Mouse (Mus musculus): ENCODE measurements around the gene Ctnna2.

Gene Ctnna2

DNA sequence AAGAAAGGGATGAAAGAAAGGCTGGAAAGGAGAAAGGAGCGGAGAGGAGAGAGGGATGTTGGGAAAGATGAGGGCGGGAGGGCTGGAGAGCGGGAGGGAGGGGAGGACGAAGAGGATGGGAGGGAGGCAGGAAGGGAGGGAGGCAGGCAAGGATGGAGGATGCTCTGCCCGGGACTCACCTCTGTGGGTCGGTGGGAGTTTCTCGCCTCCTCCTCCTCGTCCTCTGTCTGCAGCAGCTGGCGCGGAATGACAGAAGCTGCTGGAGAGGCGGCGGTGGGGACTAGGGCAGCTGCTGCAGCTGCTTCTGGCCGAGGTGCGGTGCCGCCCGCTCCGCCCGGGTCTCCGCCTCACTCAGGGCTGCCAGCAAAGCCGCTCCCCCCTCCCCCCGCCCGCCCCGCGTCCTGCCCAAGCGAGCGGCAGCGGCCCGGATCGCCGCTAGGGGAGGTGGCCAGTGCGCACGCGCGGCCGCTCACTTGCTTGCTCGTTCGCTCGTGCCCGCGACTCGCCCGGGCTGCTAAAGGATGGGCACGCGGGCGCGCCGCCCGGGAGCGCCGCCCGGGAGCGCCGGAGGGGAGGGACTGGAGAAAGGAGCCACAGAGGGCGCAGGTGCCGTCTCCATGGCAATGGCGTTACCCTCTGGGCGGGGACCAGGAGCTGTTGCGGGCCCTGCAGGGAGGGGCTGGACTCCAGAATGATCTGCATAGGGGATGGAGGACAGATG lies at the start of gene Ctnna2:
TSS of gene Ctnna2 (minus strand) at position 459 of the 721 bp plus-strand sequence.
- in situ Hi-C loops (cut with MboI; ENCODE audit: unreplicated experiment in 2 of 2) = no loop called here

DNA sequence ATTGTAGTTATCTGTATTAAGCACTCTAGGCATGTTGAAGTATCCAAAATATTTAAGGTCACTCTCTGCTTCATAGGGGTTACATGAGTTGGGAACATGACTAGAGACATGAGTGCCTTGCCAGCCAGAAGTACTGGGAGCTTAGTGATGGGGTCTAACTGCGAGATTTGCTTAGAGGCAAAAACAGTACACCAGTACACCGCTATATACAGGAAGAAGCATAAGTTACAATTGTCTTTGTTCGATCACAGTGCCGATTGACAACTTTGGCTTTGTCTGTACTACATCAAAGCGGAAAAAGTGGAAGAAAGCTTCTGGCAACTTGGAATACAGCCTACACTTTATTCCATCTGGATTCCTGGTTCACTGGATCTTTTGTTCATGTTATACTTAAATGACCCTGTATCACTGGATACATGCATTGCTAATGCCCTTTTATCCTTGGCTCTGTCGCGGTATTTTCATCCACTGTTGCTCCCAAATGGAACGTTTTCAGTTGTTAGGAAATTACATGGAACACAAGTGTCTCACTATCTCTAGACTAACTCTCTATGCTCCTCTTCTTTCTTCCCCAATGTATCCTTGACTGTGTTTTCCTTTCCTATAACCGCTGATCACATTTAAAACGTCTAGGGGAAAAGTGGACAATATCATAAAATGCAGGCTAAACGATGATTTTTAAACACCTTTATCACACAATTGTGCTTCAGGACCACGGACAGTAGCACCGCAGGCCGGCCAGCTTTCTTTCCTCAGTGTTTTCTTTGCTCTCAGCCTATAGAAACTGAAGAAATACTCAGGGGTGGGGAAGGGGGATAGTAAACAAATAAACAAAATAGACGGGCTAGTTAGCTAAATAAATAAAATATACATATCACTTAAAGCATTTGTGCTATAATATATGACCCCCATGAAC lies 896 bp upstream of the Ctnna2 start:
- in situ Hi-C loops (cut with MboI; ENCODE audit: unreplicated experiment in 2 of 2) = no loop called here

DNA sequence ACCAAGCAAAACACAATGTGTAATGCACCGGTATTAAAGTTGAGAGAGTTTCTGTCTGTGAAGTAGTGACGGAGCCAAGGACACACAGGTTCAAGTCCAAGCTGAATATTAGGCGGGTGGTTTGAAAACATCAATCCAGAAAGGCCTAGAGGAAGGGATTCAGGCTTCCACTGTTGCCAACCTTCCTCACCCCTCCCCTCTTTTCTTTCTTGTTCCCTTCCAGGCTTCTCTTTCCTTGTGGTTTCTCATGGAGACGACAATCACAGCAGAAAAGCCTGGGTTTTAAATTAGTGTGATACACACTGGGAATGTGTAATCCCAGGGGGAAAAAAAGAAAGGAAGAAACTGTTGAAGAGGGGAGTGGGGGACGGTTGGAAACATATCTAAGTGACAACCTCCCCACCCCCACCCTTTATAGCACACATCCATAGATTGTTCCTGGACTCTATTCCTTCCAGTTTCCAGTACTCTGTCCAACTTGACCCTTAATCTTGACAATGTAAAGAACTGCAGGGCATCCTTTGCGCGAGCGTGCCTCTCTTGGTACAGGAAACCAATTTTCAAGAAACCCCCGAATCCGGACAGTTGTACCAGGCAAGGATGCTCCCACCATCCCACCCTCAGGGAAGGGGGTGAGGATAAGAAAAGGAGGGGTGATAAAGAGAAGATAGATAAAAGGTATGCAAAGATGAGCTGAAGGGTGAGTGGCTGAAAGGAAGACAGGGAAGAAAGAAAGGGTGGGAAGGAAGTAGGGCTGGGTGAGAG lies 841 bp downstream of the Ctnna2 start:
- in situ Hi-C loops (cut with MboI; ENCODE audit: unreplicated experiment in 2 of 2) = no loop called here

DNA sequence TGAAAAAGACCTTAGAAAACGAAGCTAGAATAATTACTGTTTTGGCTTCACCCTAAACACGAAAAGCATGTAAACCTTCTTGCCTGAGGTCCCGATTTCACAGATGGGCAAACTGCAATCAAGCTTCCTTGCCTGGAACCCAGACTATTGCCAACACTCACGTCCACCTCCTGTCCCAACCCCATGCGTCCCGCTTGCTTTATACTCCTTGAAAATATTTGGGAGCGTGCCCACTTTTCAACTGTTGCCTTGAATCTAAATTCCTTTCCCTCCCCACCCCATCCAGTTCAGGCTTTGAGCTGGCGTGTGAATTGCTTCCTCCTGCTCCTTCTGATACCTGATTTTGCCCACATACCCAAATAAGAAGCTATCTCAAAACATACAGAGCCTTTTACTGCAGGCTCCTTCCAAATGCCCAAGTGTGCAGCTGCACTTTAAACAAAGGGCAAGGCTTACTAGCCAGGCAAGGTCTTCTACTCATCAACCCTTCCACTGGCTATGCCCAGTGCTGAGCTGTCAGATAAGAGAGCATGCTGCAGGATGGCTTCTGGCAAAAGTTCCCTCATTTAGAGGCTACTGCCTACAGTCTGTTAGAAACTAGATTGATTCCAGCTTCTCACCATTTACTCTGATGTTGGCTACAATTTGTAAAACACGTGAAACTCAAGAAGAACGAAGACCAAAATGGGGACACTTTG lies 8.8 kb downstream of the Ctnna2 start:
- in situ Hi-C loops (cut with MboI; ENCODE audit: unreplicated experiment in 2 of 2) = no loop called here

DNA sequence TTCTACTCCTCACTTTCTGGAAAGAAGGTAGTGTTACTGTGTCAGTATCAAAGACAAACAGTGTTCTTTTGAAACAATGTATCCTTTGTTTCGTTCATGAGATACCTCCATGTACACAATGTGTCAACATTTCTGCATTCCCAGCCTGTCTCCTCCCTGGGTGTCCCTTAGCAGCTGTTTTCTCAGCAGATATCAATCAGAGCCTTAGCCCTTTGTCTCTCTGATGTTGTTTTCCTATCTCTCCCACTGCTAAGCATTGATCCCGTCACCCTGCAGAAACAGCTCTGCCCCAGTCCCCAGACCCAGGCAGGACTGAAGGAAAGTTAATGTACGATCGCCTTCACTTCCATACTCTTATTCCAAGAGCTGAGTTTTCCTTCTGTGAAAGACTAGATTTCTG lies 9.7 kb downstream of the Ctnna2 start:
- in situ Hi-C loops (cut with MboI; ENCODE audit: unreplicated experiment in 2 of 2) = no loop called here

DNA sequence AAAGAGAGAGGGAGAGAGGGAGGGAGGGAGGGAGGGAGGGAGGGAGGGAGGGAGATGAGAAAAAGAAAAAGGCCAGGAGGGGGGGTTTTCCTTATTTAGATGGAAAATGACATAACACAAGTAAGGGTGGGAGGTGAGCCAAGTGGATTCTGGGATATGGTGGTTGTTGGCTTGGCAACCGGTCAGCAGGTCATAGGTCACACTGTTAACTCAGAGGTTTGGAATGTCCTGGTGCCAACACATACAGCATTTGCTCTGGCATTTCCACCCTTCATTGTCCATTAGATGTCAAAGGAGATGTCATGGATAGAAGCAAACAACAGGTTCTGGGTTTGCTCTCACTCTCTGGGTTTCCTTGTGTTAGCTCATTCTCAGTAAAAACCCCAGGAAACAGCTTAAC lies 17.5 kb downstream of the Ctnna2 start:
- in situ Hi-C loops (cut with MboI; ENCODE audit: unreplicated experiment in 2 of 2) = no loop called here

DNA sequence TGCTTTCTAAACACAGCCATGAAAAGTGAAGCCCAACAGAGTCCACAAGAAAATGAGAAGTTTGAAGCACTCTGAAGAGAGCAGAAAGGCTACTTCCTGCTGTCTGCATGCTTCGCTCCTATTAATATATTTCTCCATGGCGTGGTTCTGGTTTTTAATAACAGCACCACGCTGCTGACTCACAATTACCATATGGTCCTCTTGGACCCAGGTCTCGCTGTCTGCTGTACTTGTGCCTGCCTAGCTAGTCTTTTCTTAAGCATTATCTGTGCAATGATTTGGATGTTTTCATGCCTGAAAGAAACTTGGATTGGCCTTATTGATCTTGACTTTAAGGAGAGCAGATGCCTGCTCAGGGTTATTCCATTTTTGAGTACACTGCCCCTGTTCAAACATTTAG lies 28.2 kb downstream of the Ctnna2 start:
- in situ Hi-C loops (cut with MboI; ENCODE audit: unreplicated experiment in 2 of 2) = no loop called here

DNA sequence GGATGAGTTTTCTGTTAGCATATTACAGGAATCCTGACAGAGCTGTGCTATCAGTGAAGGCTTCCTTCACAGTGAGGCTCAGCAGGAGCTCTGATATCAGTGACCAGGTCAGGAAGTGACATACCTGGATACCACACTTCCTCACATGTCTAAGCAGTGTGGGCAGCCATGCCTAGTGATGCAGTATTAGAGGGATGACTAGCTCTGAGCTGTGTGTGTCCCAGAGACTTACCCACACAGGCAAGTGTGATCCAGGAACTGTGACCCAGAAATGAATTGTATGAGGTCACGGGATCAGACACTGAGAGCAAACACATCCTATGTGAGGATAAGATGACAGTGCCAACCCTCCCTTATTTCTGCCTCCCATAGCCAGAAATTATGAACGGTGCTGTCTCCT lies 28.8 kb downstream of the Ctnna2 start:
- in situ Hi-C loops (cut with MboI; ENCODE audit: unreplicated experiment in 2 of 2) = no loop called here

DNA sequence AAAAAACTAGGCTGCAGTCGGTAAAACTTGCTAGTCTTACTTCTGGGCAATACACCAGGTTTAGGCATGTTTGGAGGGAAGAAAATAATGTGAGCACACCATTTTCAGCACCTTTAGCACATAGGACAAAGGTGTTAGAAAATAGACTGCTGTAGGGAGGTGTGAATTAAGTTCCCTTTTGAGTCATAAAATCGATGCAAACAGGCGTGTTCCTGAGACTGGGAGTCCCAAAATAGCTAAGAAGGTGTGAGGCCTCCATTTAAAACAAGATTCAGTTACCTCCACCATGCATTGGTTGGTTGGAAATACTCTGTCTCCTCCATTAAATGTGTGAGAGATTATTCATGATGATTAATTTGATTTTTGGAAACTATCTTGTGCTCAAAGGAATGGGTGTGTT lies 50.1 kb downstream of the Ctnna2 start:
- in situ Hi-C loops (cut with MboI; ENCODE audit: unreplicated experiment in 2 of 2) = no loop called here

DNA sequence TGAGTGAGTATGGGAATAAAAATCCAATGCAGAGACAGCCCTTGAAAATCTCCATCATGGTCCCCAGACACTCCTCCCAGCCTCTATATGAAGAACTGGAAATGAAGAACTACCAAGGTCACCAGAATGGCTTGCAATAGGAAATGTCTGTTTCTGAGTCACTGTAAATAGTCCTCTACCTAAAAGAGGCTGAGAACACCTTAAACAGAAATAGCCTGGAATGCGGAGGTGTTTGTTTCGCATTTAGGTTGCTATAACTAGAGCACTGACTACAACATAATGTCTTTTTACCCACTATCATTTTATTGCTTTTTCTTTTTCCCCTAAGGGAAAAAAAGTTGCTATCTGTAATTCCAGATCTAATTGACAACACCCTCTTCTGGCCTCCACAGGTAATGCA lies 106.3 kb downstream of the Ctnna2 start:
- in situ Hi-C loops (cut with MboI; ENCODE audit: unreplicated experiment in 2 of 2) = no loop called here

DNA sequence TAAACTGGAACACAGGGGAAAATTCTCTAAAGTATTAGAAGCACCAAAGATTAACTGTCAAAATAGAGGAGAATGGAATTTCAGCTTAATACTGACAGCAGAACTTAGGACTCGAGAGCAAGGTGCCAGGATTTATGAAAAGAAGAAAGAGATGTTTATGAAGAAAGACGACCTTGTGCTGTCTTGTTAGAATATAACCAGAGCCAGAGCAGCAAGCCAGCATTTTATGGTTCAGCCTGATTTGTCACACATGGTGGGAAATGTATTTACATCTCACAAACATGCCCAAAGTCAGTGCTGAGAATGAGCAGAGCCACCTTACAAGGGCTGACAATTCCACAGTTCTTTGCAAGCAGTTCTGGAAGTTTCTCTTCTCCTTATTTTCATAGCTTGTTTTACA lies 110.2 kb downstream of the Ctnna2 start:
- in situ Hi-C loops (cut with MboI; ENCODE audit: unreplicated experiment in 2 of 2) = no loop called here

DNA sequence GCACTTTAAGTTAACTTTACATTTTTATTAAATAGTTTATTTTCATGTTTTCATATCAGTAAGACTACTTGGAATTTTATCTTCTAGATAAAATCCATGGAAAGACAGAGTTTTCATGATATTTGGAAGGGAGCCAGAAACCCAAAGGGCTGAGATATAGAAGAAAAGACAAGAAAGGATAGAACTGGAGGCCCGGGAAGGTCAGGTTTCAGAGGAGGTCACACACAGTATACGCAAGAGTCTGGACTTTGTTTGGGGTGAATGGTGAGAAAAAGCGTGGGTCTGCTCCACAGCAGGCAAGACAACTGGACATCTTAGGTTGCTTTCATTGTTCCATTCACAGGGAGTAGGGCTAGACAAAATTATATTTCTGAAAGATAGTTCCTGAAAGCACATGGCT lies 111.4 kb downstream of the Ctnna2 start:
- in situ Hi-C loops (cut with MboI; ENCODE audit: unreplicated experiment in 2 of 2) = no loop called here

DNA sequence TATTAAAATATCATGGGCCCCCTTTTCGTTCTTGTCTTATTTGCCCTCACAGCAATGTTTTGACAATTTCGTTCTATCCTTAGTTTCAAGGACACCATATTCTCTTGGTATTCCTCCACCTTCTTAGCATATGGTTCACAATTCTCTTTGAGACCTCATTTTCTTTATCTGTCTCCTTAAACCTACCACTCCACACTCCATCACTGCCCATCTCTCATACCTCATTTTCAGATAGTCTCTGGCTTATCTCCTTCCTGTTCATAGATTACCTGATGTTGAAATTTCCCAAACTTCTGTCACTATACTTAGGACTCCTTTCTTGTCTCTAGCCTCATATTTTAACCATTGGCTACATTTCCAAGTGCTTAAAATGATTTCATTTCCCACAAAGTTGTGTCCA lies 116.1 kb downstream of the Ctnna2 start:
- in situ Hi-C loops (cut with MboI; ENCODE audit: unreplicated experiment in 2 of 2) = no loop called here

DNA sequence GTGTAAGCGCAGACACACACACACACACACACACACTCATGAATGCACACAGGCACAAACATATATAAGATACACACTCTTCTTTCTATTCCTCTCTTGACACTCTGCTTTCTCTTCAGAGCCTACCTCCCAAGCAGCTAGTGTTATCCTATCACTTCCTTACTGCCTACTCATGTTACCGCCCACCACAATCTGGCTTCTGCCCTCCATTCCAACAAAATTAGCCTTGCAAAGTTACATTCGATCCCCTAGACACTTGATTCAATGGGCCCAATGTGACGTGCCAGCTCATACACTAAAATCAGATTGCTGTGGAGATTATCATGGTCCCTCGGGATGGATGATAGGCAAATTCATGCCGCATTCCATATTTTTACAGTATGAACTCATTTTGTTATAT lies 116.7 kb downstream of the Ctnna2 start:
- in situ Hi-C loops (cut with MboI; ENCODE audit: unreplicated experiment in 2 of 2) = no loop called here

DNA sequence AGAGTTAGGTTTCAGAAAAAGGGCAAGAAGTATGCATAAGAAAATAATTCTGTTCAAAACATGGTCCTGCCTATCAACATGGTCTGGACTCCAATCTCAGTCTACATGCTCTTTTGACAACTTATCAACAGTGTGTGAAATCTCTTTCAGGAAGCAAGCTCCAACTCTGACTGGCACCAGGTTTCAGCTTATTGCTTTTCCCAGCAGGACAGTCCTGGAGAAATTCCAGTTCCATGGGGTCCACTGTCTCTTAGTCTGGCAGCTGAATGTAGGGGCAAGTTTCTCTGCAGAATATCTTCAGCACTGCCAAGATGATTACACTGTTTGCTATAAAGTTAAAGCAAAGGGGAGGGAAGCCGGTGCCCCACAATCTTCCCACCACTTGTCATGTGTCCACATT lies 130.1 kb downstream of the Ctnna2 start:
- in situ Hi-C loops (cut with MboI; ENCODE audit: unreplicated experiment in 2 of 2) = no loop called here

DNA sequence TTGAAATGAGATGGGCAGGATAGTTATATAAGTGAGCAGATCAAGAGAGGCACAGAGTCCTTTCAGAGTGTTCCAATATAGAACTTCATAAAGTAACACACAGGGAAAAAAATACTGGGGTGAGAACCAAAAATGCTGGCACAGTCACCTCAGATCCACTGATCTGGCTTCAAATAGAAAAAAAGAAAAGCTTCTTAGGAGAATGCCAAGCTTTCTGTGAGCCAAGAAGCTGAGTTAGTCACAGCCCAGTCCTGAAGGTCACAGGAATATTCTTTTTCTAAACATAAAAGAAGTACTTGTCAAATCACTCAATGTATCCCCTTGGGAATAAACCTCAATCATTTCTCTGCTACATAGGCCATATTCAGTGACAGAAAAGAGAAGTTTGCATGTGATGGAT lies 130.7 kb downstream of the Ctnna2 start:
- in situ Hi-C loops (cut with MboI; ENCODE audit: unreplicated experiment in 2 of 2) = no loop called here

DNA sequence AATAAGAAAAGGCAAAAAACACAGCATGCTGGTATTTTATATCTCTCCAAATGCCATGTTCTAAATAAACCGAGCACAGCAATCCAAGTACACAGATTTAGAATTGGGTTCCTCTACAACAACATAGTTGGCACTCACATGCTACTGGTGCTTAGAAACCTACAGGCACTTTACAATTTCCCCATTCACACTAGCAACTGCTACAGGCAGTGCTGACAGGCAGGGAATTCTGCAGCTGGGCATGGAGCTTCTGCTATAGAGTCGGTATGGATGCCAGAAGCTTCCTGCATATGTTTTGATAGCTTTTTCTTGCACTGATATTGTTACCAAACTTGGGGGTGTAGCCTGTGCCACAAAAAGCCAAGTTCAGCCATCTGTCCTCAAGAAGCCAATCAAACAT lies 131.8 kb downstream of the Ctnna2 start:
- in situ Hi-C loops (cut with MboI; ENCODE audit: unreplicated experiment in 2 of 2) = no loop called here

DNA sequence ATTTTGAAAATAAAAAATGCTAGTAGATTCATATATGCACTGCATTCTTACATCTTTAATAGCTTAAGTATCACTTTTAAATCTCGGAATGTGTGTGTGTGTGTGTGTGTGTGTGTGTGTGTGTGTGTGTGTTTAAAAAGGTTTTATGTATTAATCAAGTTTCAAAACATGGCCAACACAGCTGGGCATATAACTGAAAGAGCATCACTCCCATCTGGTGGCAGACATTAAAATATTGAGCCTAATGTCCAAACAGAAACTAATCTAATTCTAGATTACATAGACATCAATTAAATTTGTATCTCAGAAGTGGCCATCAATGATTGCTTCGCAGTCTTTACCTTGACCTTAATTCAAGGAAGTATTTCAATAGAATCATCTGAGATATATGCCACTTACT lies 140.4 kb downstream of the Ctnna2 start:
- in situ Hi-C loops (cut with MboI; ENCODE audit: unreplicated experiment in 2 of 2) = no loop called here

DNA sequence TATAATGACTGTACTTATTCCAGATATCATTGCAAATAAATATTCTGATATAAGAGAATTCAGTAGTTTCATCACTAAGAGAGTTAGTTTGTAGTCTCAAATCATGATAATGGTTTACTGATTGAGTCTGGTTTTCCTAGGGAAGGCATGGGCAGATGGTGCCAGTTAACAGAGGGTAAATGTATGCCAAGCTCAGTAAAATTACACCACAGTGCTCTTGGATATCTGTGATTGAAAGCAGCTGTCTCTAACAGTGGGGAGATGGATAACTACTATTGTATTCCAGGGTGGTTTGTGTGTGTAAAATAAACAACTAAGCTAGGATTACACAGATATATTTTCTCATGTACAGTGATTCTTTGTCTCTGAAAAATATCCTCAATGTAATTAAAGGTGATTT lies 140.8 kb downstream of the Ctnna2 start:
- in situ Hi-C loops (cut with MboI; ENCODE audit: unreplicated experiment in 2 of 2) = no loop called here

DNA sequence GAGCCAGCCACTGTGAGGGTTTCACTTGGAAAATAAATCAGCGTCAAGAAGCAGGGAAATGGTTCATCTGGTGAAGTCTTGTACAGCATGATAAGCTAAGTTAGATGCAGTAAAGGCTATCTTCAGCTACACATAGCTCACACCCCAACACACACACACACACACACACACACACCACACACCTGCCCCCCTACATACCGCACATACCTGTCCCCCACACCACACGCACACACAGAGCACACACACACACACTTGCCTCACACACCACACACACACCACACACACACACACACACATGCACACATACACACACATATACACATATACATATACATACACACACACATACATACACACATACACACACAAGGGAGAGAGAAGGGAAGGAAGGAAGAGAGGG lies 142.0 kb downstream of the Ctnna2 start:
- in situ Hi-C loops (cut with MboI; ENCODE audit: unreplicated experiment in 2 of 2) = no loop called here

DNA sequence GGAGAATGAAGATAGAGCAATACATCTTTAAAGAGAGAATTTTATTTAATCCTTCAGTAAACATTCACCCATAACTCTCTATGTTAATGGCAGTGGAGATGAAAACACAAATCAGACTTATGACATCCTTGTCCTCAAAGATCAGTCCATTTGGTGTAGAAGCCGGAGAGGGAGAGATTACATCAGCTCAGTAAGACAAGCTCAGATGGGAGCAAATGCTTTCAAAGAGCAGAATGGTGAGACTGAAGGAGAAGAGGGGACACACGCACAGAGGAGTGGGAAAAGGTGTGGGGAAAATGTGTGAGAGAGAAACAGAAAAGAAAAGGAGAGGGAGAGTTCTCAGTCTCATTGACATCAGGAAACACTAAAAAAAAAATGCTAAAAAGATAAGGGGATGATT lies 144.8 kb downstream of the Ctnna2 start:
- in situ Hi-C loops (cut with MboI; ENCODE audit: unreplicated experiment in 2 of 2) = no loop called here

Data from v-Abl transformed pro-B cells (cell line).